Mouse (Mus musculus) myocyte (in vitro differentiated cells): Measurements from ENCODE around the gene Gm21650. TPM values are rescaled to one million over a fixed set of nuclear protein-coding genes. Genes with fewer than 3 reads are reported as not detected.
"Not testable (repeated sequence)": the region's sequence is repeated elsewhere in the genome, so short reads cannot be mapped to it uniquely, and the experiment has no call there.

Experiments used
- H3K27me3 ChIP-seq: one replicate; pipeline ENCODE4 v1.6.1; 2011; ENCODE audit not compliant: control insufficient read depth, insufficient read depth, insufficient read length
- H3K36me3 ChIP-seq: one replicate; pipeline ENCODE4 v1.6.1; 2011; ENCODE audit not compliant: control insufficient read depth, insufficient read depth
- H3K4me2 ChIP-seq: one replicate; pipeline ENCODE4 v1.6.1; 2011; ENCODE audit warnings: low read depth, control low read depth
- H3K4me3 ChIP-seq: one replicate; pipeline ENCODE4 v1.5.1; 2011; ENCODE audit warnings: mild to moderate bottlenecking, control low read depth, moderate library complexity
- H3K79me2 ChIP-seq: one replicate; pipeline ENCODE4 v1.6.1; 2011; ENCODE audit not compliant: control insufficient read depth, insufficient read depth
- H3ac ChIP-seq: one replicate; pipeline ENCODE4 v1.6.1; 2011; ENCODE audit not compliant: control insufficient read depth, insufficient read length
- polyA plus RNA-seq: library from polyadenylated mRNA; unstranded; fragments of >200 nt; fragmentation: generic; extraction: Trizol; gene quantifications from one replicate; pipeline ENCODE4 v1.2.1, GENCODE M21; 2012; ENCODE audit warnings: missing spikeins

The Gm21650 gene
- polyA plus RNA-seq: not detected

- H3K79me2 ChIP-seq, H3K4me3 ChIP-seq, H3K4me2 ChIP-seq, H3K36me3 ChIP-seq, H3K27me3 ChIP-seq, H3ac ChIP-seq: not testable (repeated sequence)
These were observed at the start of gene Gm21650 for GRCm38 (mm10) chrY:77692508-77692907. TSS of gene Gm21650 (plus strand) at chrY:77692808.
